Mouse (Mus musculus): ENCODE data around the gene Anp32a. TPM values are rescaled to one million over a fixed set of nuclear protein-coding genes. Genes with fewer than 3 reads are reported as not detected.

Anp32a gene
- total and polyA plus RNA-seq, 2 experiments from 2014 or later: 110 to 130 TPM

- no peak overlapping the region for H3K4me2 ChIP-seq (ENCODE audit: low read depth)
- ATAC-seq (no peak), DNase-seq (no peak)
- no peaks in the 10 kb centered on the region for H3K9me3 ChIP-seq (ENCODE audit: low read length)
- H3K27me3 ChIP-seq (ENCODE audit: insufficient read depth, low read length): no peaks in the 10 kb centered on the region
- no peak overlapping the region for H3K9ac ChIP-seq
- H3K27ac ChIP-seq (ENCODE audit: low read depth, low read length): no peak overlapping the region
- no peak overlapping the region for H3K4me3 ChIP-seq (ENCODE audit: low read depth, low read length)
- H3K36me3 ChIP-seq (ENCODE audit: insufficient read depth): peaks cover 59% of the 10 kb centered on the region
- TF ChIP-seq CTCF (IDR thresholded peaks at IDR 0.05; ENCODE audit: low read depth): no peak
- WGBS: 75% methylated on average over 5 of the region's 5 CpGs
- no peaks in the 10 kb centered on the region for H3K4me1 ChIP-seq (ENCODE audit: insufficient read depth)
These were observed 84.2 kb downstream of the Anp32a start for GRCm38 (mm10) chr9:62425265-62425664.

- no peak for TF ChIP-seq CTCF (IDR thresholded peaks at IDR 0.05; ENCODE audit: low read depth)
- Histone ChIP-seq H3K27me3 (ENCODE audit: insufficient read depth, low read length) (no peaks in the 10 kb centered on the region), H3K27ac (ENCODE audit: low read depth, low read length) (no peak overlapping the region), H3K36me3 (ENCODE audit: insufficient read depth) (peaks cover 66% of the 10 kb centered on the region), H3K4me2 (ENCODE audit: low read depth) (no peak overlapping the region), H3K4me3 (ENCODE audit: low read depth, low read length) (no peak overlapping the region), H3K4me1 (ENCODE audit: insufficient read depth) (no peaks in the 10 kb centered on the region), H3K9me3 (ENCODE audit: low read length) (no peaks in the 10 kb centered on the region), H3K9ac (no peak overlapping the region)
- WGBS: 90% methylated on average over 19 of the region's 19 CpGs
- ATAC-seq (no peak), DNase-seq (no peak)
These were observed 84.9 kb downstream of the Anp32a start for GRCm38 (mm10) chr9:62426021-62426420.

GRCm38 (mm10) chr9:62426531-62426930 lies 85.4 kb downstream of the Anp32a start:
- TF ChIP-seq CTCF (IDR thresholded peaks at IDR 0.05; ENCODE audit: low read depth): no peak
- Histone ChIP-seq H3K9me3 (ENCODE audit: low read length) (no peaks in the 10 kb centered on the region), H3K4me1 (ENCODE audit: insufficient read depth) (no peaks in the 10 kb centered on the region), H3K27me3 (ENCODE audit: insufficient read depth, low read length) (no peaks in the 10 kb centered on the region), H3K4me2 (ENCODE audit: low read depth) (no peak overlapping the region), H3K27ac (ENCODE audit: low read depth, low read length) (no peak overlapping the region), H3K4me3 (ENCODE audit: low read depth, low read length) (no peak overlapping the region), H3K9ac (no peak overlapping the region), H3K36me3 (ENCODE audit: insufficient read depth) (peaks cover 71% of the 10 kb centered on the region)
- 94% methylated on average over 6 of the region's 6 CpGs for WGBS
- DNase-seq (no peak), ATAC-seq (no peak)

GRCm38 (mm10) chr9:62427010-62427409 lies 85.9 kb downstream of the Anp32a start:
- H3K9ac ChIP-seq: no peak overlapping the region
- 80% methylated on average over 8 of the region's 8 CpGs for WGBS
- H3K4me2 ChIP-seq (ENCODE audit: low read depth): no peak overlapping the region
- ATAC-seq (no peak), DNase-seq (no peak)
- no peak overlapping the region for H3K27ac ChIP-seq (ENCODE audit: low read depth, low read length)
- peaks cover 69% of the 10 kb centered on the region for H3K36me3 ChIP-seq (ENCODE audit: insufficient read depth)
- H3K27me3 ChIP-seq (ENCODE audit: insufficient read depth, low read length): no peaks in the 10 kb centered on the region
- H3K4me1 ChIP-seq (ENCODE audit: insufficient read depth): no peaks in the 10 kb centered on the region
- no peaks in the 10 kb centered on the region for H3K9me3 ChIP-seq (ENCODE audit: low read length)
- H3K4me3 ChIP-seq (ENCODE audit: low read depth, low read length): no peak overlapping the region
- no peak for TF ChIP-seq CTCF (IDR thresholded peaks at IDR 0.05; ENCODE audit: low read depth)

Other genes starting within 250 kb of the Anp32a start
- gene Glce, start 218.6 kb upstream of the Anp32a start, total RNA-seq (2014; rRNA removed): 33.9 and 36.9 TPM in 2 replicates
- gene Glce, start 218.6 kb upstream of the Anp32a start, polyA plus RNA-seq (2015; fragmentation: Nextera tagmentation; extraction: Ambion mirVana): 12.0 and 15.3 TPM in 2 replicates
- gene Spesp1, start 59.1 kb upstream of the Anp32a start, total RNA-seq (2014; rRNA removed): 0.19 TPM in 1 of 2 replicates, not detected in the other
- not detected in 2 replicates for gene Spesp1, start 59.1 kb upstream of the Anp32a start, polyA plus RNA-seq (2015; fragmentation: Nextera tagmentation; extraction: Ambion mirVana)
- 43.3 and 53.2 TPM in 2 replicates for gene Coro2b, start 195.8 kb downstream of the Anp32a start, total RNA-seq (2014; rRNA removed)
- 24.7 and 31.6 TPM in 2 replicates for gene Coro2b, start 195.8 kb downstream of the Anp32a start, polyA plus RNA-seq (2015; fragmentation: Nextera tagmentation; extraction: Ambion mirVana)

Measured in forebrain, postnatal 0 days (tissue).